Mouse (Mus musculus): ENCODE data around the gene Slc22a20. TPM values are rescaled to one million over a fixed set of nuclear protein-coding genes. Genes with fewer than 3 reads are reported as not detected.

Gene Slc22a20
- not detected in 2 replicates for polyA plus RNA-seq (2012; rRNA removed)

DNA sequence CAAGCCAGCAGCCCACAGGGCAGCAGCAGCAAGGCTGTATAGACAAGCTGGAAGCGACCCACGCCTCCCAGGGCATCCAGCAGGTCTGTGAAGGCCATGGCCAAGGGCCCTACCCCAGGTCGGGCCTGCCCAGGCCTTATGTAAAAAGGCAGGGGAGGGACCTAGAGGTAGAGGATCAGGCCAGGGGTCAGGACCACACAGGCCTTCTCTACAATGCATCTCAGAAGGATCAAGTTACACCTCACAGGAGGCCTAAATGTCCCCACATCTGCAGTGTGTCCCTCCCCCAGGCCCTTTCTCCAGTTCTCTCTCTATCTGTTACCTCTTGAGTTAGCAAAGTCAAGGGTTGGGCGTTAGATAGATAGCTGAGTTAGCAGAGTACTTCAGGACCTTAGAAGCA, at the start of gene Slc22a20:
TSS of gene Slc22a20 (minus strand) at position 101 of the 400 bp plus-strand sequence.
- H3K27ac ChIP-seq (ENCODE audit: insufficient read depth, low read length) = no peak within 1 kb of the TSS
- no peak within 1 kb of the TSS for H3K4me3 ChIP-seq (replicated peaks; ENCODE audit: insufficient read depth, low read depth, low read length)
- H3K27me3 ChIP-seq (ENCODE audit: control insufficient read depth, insufficient read depth, low read length) = no peaks in the 10 kb centered on the region
- no peaks in the 10 kb centered on the region for H3K4me1 ChIP-seq (ENCODE audit: control insufficient read depth, insufficient read depth, low read length)
- TF ChIP-seq POLR2A (IDR thresholded peaks at IDR 0.05; ENCODE audit: borderline replicate concordance, insufficient read depth, low read length) (no peak), CTCF (IDR thresholded peaks at IDR 0.05; ENCODE audit: borderline replicate concordance, insufficient read depth, low read depth, low read length) (no peak)
- WGBS = 55% methylated on average over 4 of the region's 4 CpGs
- no peak for DNase-seq

DNA sequence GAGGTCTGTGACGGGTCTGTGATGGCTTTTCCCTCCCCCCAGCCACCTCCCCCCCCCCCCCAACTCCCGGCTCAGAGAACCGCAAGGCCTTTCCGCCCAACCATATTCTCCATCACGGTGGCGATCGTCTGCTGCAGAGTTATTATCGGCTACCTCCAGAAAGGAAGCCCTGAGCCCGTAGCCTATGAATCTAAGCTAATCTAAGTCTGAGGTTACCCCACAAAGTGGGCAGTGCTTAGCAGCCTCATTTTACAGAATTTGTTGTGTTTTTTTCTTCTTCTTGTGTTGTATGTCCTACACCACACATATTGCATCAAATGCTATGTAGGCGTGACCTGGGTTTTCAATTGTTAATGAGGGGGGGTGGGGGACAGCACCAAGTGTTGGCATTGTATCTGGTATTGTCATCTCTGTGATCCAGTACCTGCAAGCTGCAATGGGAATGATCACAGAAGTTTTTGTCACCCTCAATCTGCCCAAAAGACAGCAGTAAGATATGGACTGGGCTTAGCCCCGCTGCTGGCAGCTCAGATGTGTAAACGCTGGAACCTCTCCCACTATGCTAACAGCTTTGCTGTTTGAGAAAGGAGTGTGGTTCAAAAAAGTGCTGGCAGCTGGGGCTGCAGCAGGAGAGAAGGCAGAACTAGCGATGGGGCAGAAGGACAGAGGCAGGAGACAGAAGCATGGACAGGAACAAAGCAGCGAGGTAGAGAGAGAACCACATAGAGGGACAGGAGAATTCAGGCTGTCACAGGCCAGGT, 44.8 kb upstream of the Slc22a20 start:
- no peak for DNase-seq
- no peaks in the 10 kb centered on the region for H3K4me1 ChIP-seq (ENCODE audit: control insufficient read depth, insufficient read depth, low read length)
- no peak overlapping the region for H3K27ac ChIP-seq (ENCODE audit: insufficient read depth, low read length)
- H3K4me3 ChIP-seq (replicated peaks; ENCODE audit: insufficient read depth, low read depth, low read length) = no peak overlapping the region
- 63% methylated on average over 14 of the region's 14 CpGs for WGBS
- no peaks in the 10 kb centered on the region for H3K27me3 ChIP-seq (ENCODE audit: control insufficient read depth, insufficient read depth, low read length)
- TF ChIP-seq CTCF (IDR thresholded peaks at IDR 0.05; ENCODE audit: borderline replicate concordance, insufficient read depth, low read depth, low read length) = no peak
- TF ChIP-seq POLR2A (IDR thresholded peaks at IDR 0.05; ENCODE audit: borderline replicate concordance, insufficient read depth, low read length) = no peak

DNA sequence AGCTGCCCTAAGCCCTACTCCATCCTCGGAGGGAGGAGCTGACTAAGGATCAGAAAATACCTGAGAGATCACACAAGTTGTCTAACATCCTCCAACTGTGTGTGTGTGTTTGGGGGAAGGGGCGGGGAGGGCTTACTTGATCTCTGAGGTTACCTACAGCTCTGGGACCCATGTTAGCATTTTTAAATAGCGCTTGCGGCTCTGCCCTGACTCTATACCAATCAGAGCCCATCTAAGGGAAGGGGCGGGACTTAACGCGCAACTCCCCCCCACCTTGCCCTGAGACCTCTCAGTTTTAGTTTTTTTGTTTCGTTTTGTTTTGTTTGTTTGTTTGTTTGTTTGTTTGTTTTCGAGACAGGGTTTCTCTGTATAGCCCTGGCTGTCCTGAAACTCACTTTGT, 43.5 kb upstream of the Slc22a20 start:
- H3K27ac ChIP-seq (ENCODE audit: insufficient read depth, low read length) = no peak overlapping the region
- H3K27me3 ChIP-seq (ENCODE audit: control insufficient read depth, insufficient read depth, low read length) = no peaks in the 10 kb centered on the region
- no peak for TF ChIP-seq POLR2A (IDR thresholded peaks at IDR 0.05; ENCODE audit: borderline replicate concordance, insufficient read depth, low read length)
- TF ChIP-seq CTCF (IDR thresholded peaks at IDR 0.05; ENCODE audit: borderline replicate concordance, insufficient read depth, low read depth, low read length) = no peak
- no peak overlapping the region for H3K4me3 ChIP-seq (replicated peaks; ENCODE audit: insufficient read depth, low read depth, low read length)
- WGBS = 82% methylated on average over 9 of the region's 9 CpGs
- H3K4me1 ChIP-seq (ENCODE audit: control insufficient read depth, insufficient read depth, low read length) = no peaks in the 10 kb centered on the region
- DNase-seq = no peak

DNA sequence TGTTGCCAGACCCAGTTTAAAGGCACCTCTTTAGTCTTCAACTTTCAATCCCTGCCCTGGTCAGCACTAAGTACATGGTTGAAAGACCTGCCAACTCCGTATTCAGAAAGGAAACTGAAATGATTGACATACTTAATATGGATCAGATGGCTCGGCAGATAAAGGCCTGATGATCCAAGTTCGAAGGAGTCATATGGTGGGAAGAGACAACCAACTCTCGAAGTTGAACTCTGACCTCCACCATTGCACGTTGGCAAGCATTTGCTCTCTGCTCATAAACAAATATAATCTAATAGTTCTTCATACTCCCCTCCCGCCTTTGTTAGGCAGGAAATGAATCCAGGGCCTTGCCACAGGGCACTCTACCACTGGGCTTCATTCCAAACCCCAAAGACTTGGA, 43.0 kb upstream of the Slc22a20 start:
- DNase-seq = no peak
- Histone ChIP-seq H3K4me1 (ENCODE audit: control insufficient read depth, insufficient read depth, low read length) (no peaks in the 10 kb centered on the region), H3K27ac (ENCODE audit: insufficient read depth, low read length) (no peak overlapping the region), H3K27me3 (ENCODE audit: control insufficient read depth, insufficient read depth, low read length) (no peaks in the 10 kb centered on the region), H3K4me3 (replicated peaks; ENCODE audit: insufficient read depth, low read depth, low read length) (no peak overlapping the region)
- WGBS = 68% methylated on average over 6 of the region's 6 CpGs
- TF ChIP-seq CTCF (IDR thresholded peaks at IDR 0.05; ENCODE audit: borderline replicate concordance, insufficient read depth, low read depth, low read length) = no peak
- no peak for TF ChIP-seq POLR2A (IDR thresholded peaks at IDR 0.05; ENCODE audit: borderline replicate concordance, insufficient read depth, low read length)

DNA sequence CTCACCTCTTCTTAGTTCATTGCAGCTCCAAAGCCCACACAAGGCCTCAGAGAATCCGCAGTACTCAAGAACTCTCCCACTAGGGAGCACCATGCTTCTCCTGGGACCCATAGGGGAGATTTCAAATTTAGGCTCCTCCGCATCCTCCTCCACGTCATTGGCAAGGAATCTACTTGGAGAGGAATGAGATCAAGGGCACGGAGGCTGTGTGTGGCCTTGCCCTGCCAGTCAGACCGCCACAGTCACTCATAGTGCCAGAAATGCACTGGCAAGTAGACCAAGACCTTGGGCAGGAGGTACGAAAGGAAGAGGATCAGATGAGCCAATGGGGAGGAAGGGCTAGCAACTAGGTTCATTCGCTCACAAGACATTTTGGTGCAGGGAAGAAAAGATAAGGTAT, 38.0 kb upstream of the Slc22a20 start:
- no peaks in the 10 kb centered on the region for H3K4me1 ChIP-seq (ENCODE audit: control insufficient read depth, insufficient read depth, low read length)
- no peak overlapping the region for H3K4me3 ChIP-seq (replicated peaks; ENCODE audit: insufficient read depth, low read depth, low read length)
- no peak overlapping the region for H3K27ac ChIP-seq (ENCODE audit: insufficient read depth, low read length)
- H3K27me3 ChIP-seq (ENCODE audit: control insufficient read depth, insufficient read depth, low read length) = no peaks in the 10 kb centered on the region
- DNase-seq = no peak
- 45% methylated on average over 7 of the region's 7 CpGs for WGBS
- TF ChIP-seq CTCF (IDR thresholded peaks at IDR 0.05; ENCODE audit: borderline replicate concordance, insufficient read depth, low read depth, low read length) = no peak
- no peak for TF ChIP-seq POLR2A (IDR thresholded peaks at IDR 0.05; ENCODE audit: borderline replicate concordance, insufficient read depth, low read length)

DNA sequence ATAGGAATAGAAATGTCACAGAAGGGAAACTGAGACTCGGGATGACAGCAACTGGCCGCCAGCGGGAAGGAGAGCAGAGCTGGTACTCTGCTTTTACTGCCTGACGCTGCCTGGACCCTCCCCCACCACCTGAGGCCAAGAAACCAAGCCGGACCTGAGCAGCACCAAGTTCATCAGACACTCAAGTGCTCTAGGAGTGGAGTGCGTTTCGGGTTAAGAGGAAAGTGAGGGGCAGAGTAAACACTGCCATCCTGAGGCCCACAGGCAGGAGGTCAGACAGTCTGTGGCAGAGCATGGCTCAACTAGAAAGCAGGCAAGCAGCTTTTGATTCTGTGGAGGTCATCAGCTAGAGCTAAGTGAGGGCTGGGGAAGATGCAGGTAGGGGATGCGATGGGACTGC, 37.1 kb upstream of the Slc22a20 start:
- DNase-seq = no peak
- WGBS = 67% methylated on average over 8 of the region's 8 CpGs
- no peak overlapping the region for H3K27ac ChIP-seq (ENCODE audit: insufficient read depth, low read length)
- no peak overlapping the region for H3K4me3 ChIP-seq (replicated peaks; ENCODE audit: insufficient read depth, low read depth, low read length)
- no peak for TF ChIP-seq POLR2A (IDR thresholded peaks at IDR 0.05; ENCODE audit: borderline replicate concordance, insufficient read depth, low read length)
- no peak for TF ChIP-seq CTCF (IDR thresholded peaks at IDR 0.05; ENCODE audit: borderline replicate concordance, insufficient read depth, low read depth, low read length)
- H3K27me3 ChIP-seq (ENCODE audit: control insufficient read depth, insufficient read depth, low read length) = no peaks in the 10 kb centered on the region
- no peaks in the 10 kb centered on the region for H3K4me1 ChIP-seq (ENCODE audit: control insufficient read depth, insufficient read depth, low read length)

DNA sequence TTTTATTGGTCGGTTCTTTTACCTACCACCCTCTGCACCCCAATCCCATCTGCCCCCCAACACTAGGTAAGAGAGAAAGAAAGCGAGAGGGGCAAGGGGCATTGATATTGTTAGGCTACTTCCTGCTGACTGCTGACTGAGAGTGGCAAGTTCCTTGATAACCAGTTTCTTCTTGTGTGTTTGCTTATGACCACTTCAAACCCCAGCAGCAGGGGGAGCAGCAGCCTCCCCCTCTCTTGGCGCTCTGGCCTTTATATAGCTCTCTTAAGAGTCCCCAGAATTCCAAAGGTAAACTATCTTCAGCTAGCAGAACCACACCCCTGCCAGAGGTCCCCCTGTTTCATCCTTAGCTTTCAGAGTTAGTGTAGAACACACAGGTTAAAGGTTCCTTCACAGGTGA, 34.3 kb upstream of the Slc22a20 start:
- Histone ChIP-seq H3K27me3 (ENCODE audit: control insufficient read depth, insufficient read depth, low read length) (no peaks in the 10 kb centered on the region), H3K27ac (ENCODE audit: insufficient read depth, low read length) (no peak overlapping the region), H3K4me1 (ENCODE audit: control insufficient read depth, insufficient read depth, low read length) (no peaks in the 10 kb centered on the region), H3K4me3 (replicated peaks; ENCODE audit: insufficient read depth, low read depth, low read length) (no peak overlapping the region)
- WGBS = 54% methylated on average over 3 of the region's 3 CpGs
- TF ChIP-seq CTCF (IDR thresholded peaks at IDR 0.05; ENCODE audit: borderline replicate concordance, insufficient read depth, low read depth, low read length) (no peak), POLR2A (IDR thresholded peaks at IDR 0.05; ENCODE audit: borderline replicate concordance, insufficient read depth, low read length) (no peak)
- DNase-seq = no peak
